Mouse (Mus musculus) thymus, adult 2 months (tissue): ENCODE data around the gene Cct8. TPM values are rescaled to one million over a fixed set of nuclear protein-coding genes. Genes with fewer than 3 reads are reported as not detected.

Source experiments
- DNase-seq: peaks from one replicate; pipeline ENCODE4 v3.0.0; 2021
- H3K27ac ChIP-seq: fragments of 200-500 bp; 2 replicates; pipeline ENCODE4 v1.5.1; 2012; ENCODE audit warnings: low read length, control low read depth; ENCODE audit not compliant: control insufficient read depth, insufficient read depth
- H3K27me3 ChIP-seq: fragments of 200-500 bp; 2 replicates; pipeline ENCODE4 v1.6.1; 2012; ENCODE audit warnings: mild to moderate bottlenecking, low read length, moderate library complexity, mixed read lengths; ENCODE audit not compliant: control insufficient read depth, insufficient read depth
- H3K36me3 ChIP-seq: fragments of 200-500 bp; 2 replicates; pipeline ENCODE4 v1.6.1; 2012; ENCODE audit warnings: mild to moderate bottlenecking, low read length, moderate library complexity; ENCODE audit not compliant: control insufficient read depth, insufficient read depth
- H3K4me1 ChIP-seq: fragments of 200-500 bp; replicated peaks from 2 replicates; pipeline ENCODE4 v1.6.1; 2012; ENCODE audit warnings: low read length; ENCODE audit not compliant: control insufficient read depth, insufficient read depth
- H3K4me3 ChIP-seq: fragments of 200-500 bp; 2 replicates; pipeline ENCODE4 v1.5.1; 2012; ENCODE audit warnings: mild to moderate bottlenecking, low read length, control low read depth, moderate library complexity; ENCODE audit not compliant: control insufficient read depth, insufficient read depth
- CTCF ChIP-seq: fragments of 200-500 bp; IDR thresholded peaks from 2 replicates; pipeline ENCODE4 v1.5.1; 2012; ENCODE audit warnings: mild to moderate bottlenecking, control low read depth, low read length, moderate library complexity, borderline replicate concordance; ENCODE audit not compliant: control insufficient read depth, poor library complexity, insufficient read depth; ENCODE audit errors: extremely low read depth
- POLR2A ChIP-seq: fragments of 200-500 bp; IDR thresholded peaks from 2 replicates; pipeline ENCODE4 v1.6.1; 2012; ENCODE audit warnings: mild to moderate bottlenecking, low read length, control low read depth, moderate library complexity; ENCODE audit not compliant: control insufficient read depth, poor library complexity, insufficient read depth; ENCODE audit errors: extremely low read depth
- WGBS: fragments of 180-500 bp; shearing (Covaris S2); methylation state at CpG from one replicate; pipeline ENCODE4 v1.1.7; 2018; 5-methylcytosine and 5-hydroxymethylcytosine counted together
- polyA plus RNA-seq: library from polyadenylated mRNA; depleted of rRNA; stranded (reverse); fragments of >200 nt; gene quantifications from 2 replicates; pipeline ENCODE4 v1.2.3, GENCODE M21; 2012

Cct8 gene
- polyA plus RNA-seq, 1 experiment = 36.1 TPM

DNA sequence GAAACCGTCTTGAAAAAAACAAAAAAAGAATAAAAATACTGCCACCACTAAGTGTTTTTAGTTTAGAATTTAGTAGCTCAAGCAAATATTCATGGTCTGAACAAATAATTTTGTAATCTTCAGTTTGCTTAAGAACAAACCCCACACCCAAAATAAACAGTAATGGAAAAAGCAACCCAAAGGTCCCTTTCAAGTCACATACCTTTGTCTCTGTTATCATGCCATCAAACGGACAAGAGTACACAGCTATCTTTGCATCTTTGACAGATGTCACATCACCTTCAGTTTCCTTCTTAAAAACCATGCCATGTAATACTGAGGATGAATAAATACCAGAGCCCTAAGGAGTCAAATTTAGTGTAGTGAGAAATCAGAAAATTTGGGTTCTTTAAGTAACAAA is 7.1 kb downstream of the Cct8 start:
- Histone ChIP-seq H3K27ac (no peak overlapping the region), H3K36me3 (peaks cover 82% of the 10 kb centered on the region), H3K27me3 (no peaks in the 10 kb centered on the region), H3K4me3 (no peak overlapping the region), H3K4me1 (no peaks in the 10 kb centered on the region)
- no peak for DNase-seq
- 64% methylated on average over 2 of the region's 2 CpGs for WGBS
- TF ChIP-seq CTCF (no peak), POLR2A (no peak)

GRCm38 (mm10) chr16:87486739-87487138 is 8.9 kb downstream of the Cct8 start:
- no peak overlapping the region for H3K27ac ChIP-seq
- DNase-seq = no peak
- H3K4me1 ChIP-seq = no peaks in the 10 kb centered on the region
- 97% methylated on average over 5 of the region's 5 CpGs for WGBS
- H3K36me3 ChIP-seq = peaks cover 88% of the 10 kb centered on the region
- TF ChIP-seq CTCF (no peak), POLR2A (no peak)
- no peak overlapping the region for H3K4me3 ChIP-seq
- no peaks in the 10 kb centered on the region for H3K27me3 ChIP-seq

- TF ChIP-seq CTCF (no peak), POLR2A (no peak)
Observed at GRCm38 (mm10) chr16:87484367-87484766, 11.3 kb downstream of the Cct8 start.

DNA sequence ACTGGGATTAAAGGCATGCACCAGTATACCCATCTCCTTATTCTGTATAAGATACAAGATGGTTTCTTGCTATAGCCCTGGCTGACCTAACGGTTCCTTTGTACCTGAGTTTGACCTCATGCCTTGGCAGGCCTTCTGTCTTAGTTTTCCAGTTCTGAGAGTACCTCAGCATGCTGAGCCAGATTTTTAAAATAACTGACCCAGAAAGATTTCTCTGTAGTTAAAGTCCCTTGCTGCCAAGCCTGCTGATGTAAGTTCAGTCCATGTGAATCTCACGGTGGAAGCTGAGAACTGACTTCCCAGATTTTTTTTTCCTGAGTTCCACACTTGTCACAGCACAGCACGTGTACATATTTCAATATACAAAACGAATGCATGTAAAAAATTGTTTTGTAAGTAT is 25.1 kb downstream of the Cct8 start:
- Histone ChIP-seq H3K27me3 (no peaks in the 10 kb centered on the region), H3K27ac (no peak overlapping the region), H3K4me3 (no peak overlapping the region), H3K4me1 (no peaks in the 10 kb centered on the region), H3K36me3 (peaks cover 79% of the 10 kb centered on the region)
- no peak for DNase-seq
- WGBS = 94% methylated on average over 4 of the region's 4 CpGs
- TF ChIP-seq POLR2A (no peak), CTCF (no peak)

More at GRCm38 (mm10) chr16:87484367-87484766, 11.3 kb downstream of the Cct8 start:
- WGBS = 92% methylated on average over 5 of the region's 5 CpGs
- Histone ChIP-seq H3K4me1 (no peaks in the 10 kb centered on the region), H3K4me3 (no peak overlapping the region), H3K27ac (no peak overlapping the region), H3K27me3 (no peaks in the 10 kb centered on the region), H3K36me3 (peaks cover 80% of the 10 kb centered on the region)
- DNase-seq = no peak

GRCm38 (mm10) chr16:87458752-87459151 is 36.9 kb downstream of the Cct8 start:
- WGBS = 98% methylated on average over 3 of the region's 3 CpGs
- peaks cover 24% of the 10 kb centered on the region for H3K36me3 ChIP-seq

DNA sequence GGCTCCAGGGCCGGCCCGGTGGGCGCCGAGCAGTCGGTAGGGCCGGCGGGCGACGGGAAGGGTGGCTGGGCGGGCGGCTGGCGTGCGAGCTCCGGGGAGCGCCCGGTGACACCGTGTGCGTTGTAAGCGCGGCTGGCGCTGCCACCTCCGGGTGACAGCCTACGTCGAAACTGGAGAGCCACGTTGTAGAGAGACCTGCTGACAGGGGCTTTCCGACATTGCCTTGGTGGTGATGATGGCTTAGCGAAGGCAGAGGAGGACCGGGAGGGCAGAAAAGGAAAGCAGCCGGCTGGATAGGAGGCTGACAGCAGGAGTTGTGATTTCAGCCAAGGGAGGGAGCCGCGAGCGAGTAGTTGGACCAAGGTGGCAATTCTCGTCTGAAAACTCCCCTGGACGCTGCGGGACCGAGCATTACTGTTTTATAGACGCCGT is 40.5 kb downstream of the Cct8 start:
- Histone ChIP-seq H3K4me3 (peak overlapping the region; percentile 83), H3K36me3 (peaks cover 6% of the 10 kb centered on the region), H3K4me1 (peaks cover 10% of the 10 kb centered on the region), H3K27me3 (no peaks in the 10 kb centered on the region), H3K27ac (no peak overlapping the region)
- WGBS = under 1% methylated on average over 38 of the region's 38 CpGs
- no peak; the same call in 1 of the 2 replicates for TF ChIP-seq CTCF
- TF ChIP-seq POLR2A = no peak
- DNase-seq = no peak

More at GRCm38 (mm10) chr16:87458752-87459151, 36.9 kb downstream of the Cct8 start:
- Histone ChIP-seq H3K4me3 (no peak overlapping the region), H3K4me1 (peaks cover 10% of the 10 kb centered on the region), H3K27me3 (no peaks in the 10 kb centered on the region), H3K27ac (no peak overlapping the region)
- TF ChIP-seq CTCF = no peak
- no peak for TF ChIP-seq POLR2A
- no peak for DNase-seq
